Mouse (Mus musculus) mouse trophoblast stem cell (cell line): ENCODE data around the gene Capza2.
"Not testable (repeated sequence)": the region's sequence is repeated elsewhere in the genome, so short reads cannot be mapped to it uniquely, and the experiment has no call there.

ENCODE experiments used
- in situ Hi-C, 2 experiments: fragments of 300-500 bp; cut with MseI, MboI; formaldehyde crosslinking; loops; 2 replicates in 1 of 2; 3 replicates in 1 of 2; pipeline ENCODE4 v1.15.1; 2025

Capza2 gene

DNA sequence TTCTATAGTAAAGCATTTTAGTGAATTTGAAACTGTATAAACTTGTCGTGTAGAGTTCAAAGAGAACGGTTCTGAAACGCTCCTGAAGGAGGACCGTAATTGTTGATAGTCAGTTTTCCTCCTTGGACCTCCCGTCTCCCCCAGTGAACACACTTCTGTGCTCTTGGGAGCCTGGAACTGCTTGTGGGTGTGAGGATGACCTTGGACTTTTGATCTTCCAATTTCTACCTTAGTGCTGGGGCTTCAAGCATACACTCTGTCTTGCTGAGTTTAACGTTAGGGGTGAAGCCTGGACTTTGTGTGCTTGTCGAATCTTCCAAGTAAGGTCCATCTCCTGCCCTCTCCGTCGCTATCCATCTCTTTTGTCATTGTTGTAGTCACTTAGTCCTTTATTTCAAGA, 4.0 kb downstream of the Capza2 start:
- in situ Hi-C loops, result no loop called here

GRCm38 (mm10) chr6:17642739-17643138, 6.7 kb downstream of the Capza2 start:
- in situ Hi-C loops, result no loop called here

- in situ Hi-C loops, result no loop called here
Observed at GRCm38 (mm10) chr6:17646107-17646506, 10.1 kb downstream of the Capza2 start.

DNA sequence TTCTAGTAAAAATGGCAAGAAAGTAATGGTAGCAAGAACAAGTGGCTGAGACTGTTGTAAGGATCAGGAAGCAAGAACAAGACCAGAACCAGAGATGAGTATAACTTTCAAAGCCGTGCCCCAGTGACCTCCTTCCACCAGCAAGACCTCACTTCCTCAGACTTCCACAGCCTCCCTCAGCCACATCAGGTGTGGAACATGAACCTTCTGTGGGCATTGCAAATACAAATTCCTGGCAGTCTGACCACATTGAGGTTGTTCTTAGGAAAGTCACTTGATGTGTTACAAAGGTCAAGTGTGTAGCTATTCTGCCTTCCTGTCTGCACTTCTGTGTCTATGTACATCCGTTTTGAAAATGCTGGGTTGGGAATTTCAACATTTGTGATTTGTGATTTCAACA, 16.1 kb downstream of the Capza2 start:
- in situ Hi-C loops, result no loop called here

DNA sequence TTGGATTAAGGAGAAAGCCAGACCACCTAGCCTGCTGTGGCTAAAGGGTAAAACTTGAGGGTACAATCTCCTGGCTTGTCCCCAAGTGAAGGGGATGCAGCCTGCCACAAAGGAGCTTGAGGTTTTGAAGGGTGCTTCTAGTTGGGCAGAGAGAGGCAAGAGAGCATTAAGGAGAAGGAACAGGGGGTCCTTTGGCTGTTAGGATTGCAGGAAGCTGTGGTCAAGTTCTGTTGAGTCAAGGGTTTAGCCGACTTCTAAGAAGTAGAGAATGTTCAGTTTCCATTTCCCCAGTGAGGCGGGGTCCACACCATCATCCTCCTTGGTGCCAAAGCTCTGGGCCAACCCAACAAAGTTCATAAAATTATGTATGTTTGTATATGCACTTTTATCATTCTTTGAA, 19.0 kb downstream of the Capza2 start:
- in situ Hi-C loops, result no loop called here

DNA sequence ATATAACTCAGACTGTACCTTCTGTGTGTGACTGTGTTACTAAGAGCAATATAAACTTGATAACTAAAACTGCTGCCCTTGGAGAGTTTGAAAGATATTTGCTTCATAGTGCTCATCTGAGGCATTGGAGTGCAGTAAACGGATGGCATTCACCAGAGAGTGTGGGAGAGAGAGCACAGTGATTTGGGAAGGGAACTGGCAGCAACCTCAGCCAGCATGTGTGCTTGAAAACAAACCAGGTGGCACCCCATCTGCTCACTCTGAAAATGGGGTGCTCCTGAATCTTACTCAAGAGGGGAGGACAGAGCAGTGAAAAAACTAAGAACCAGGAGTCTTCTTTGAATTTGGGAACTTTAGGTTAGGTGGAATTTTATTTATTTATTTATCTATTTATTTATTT, 21.3 kb downstream of the Capza2 start:
- in situ Hi-C loops, result no loop called here

GRCm38 (mm10) chr6:17665348-17665747, 29.3 kb downstream of the Capza2 start:
- in situ Hi-C loops, result no loop called here

DNA sequence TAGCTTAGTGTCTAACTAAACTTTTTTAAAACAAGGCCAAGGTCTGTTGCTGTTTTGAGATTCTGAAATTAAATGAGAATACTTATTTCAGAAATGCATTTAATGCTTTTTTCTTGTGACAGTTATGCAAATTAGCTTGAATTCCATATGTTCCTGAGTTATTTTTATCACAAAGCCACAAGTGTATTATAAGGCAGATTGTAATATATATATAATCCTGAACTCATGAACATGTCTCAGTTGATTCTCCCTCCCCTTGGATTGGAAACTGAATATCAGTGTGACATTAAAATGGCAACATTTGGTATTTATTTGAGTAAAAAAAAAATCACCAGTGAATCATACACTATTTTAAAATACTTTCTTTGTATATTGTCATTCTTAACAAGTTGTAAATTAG, 30.0 kb downstream of the Capza2 start:
- in situ Hi-C loops, result no loop called here

GRCm38 (mm10) chr6:17667813-17668212, 31.8 kb downstream of the Capza2 start:
- in situ Hi-C loops, result no loop called here

DNA sequence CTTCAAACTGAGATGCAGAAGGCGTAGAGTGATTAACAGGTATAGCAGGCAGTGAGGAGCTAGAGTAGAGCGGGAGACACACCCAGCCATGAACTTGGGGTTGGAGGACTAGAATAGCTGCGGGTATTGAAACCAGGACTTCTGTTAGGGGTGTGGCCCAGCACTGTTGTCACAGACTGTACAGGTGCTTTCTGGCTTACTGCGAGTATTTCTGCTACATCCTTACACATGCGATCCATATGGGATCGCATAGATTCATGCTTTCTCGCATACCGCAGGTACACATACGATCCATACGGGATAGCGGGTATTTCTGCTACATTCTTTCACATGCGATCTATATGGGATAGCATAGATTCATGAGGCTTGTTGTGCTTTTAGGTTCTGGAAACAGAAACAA, 32.3 kb downstream of the Capza2 start:
- in situ Hi-C loops, result no loop called here

GRCm38 (mm10) chr6:17669826-17670225, 33.8 kb downstream of the Capza2 start:
- in situ Hi-C loops, result no loop called here

DNA sequence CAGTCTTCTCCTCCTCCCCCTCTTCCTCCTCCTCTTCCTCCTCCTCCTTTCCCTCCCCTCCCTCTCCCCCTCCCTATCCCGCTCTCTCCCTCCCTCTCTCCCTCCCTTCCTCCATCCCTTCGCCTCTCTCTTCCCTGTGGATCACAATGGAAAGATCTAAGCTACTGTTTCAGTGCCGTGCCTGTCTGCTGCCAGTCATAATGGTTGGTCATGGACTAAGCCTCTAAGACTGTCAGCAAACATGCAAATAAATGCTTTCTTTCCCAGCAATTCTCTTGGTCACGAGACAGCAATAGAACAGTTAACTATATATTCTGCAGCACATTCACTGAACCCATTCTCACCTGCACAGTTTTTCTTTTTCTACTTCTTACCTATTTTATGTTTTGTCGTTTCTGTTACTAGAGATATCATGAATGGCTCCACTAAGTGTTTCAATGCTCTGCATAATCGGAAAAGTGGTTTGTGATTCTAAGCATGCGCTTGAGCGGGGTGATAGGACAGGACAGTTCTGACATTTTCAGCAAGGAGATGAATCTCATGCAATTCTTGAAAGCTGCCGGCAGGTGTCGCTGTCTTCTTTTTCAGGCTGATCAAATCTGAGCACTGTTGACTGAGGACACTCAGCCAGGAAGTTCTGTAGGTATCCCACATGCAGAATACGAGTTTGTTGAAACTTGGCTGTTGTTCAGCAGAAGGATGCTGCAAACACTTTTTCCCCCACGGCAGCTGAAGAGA, 39.2 kb downstream of the Capza2 start:
- in situ Hi-C loops, result loop anchor here in 1 of 2 experiments (5.0 kb wide), 1 partner anchor 167 kb away; no protein-coding TSS in a partner anchor

- in situ Hi-C loops, result loop anchor here in 1 of 2 experiments (5.0 kb wide), 1 partner anchor 165 kb away; no protein-coding TSS in a partner anchor
Observed at GRCm38 (mm10) chr6:17677008-17677407, 41.0 kb downstream of the Capza2 start.

GRCm38 (mm10) chr6:17680266-17680925, 44.4 kb downstream of the Capza2 start:
- in situ Hi-C loops, result no loop called here

- in situ Hi-C loops, result no loop called here
Observed at GRCm38 (mm10) chr6:17681810-17682209, 45.8 kb downstream of the Capza2 start.

DNA sequence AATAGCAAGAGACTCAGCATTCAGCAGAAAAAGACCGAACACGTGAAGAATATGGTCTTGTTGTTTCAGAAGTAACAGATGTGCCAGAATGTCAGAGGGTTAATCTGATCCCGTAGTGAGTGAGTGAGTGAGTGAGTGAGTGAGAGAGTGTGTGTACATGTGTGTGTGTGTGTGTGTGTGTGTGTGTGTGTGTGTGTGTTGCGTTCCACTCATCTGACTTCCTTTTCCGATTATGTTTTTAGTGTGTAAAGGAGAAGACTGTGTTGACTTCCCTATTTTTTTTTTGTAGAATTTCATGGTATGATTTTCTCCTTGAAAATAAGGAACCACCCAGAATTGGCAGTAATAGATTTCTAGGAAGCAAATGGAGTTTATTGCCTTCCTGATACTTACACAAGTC, 52.6 kb downstream of the Capza2 start:
- in situ Hi-C loops, result no loop called here

DNA sequence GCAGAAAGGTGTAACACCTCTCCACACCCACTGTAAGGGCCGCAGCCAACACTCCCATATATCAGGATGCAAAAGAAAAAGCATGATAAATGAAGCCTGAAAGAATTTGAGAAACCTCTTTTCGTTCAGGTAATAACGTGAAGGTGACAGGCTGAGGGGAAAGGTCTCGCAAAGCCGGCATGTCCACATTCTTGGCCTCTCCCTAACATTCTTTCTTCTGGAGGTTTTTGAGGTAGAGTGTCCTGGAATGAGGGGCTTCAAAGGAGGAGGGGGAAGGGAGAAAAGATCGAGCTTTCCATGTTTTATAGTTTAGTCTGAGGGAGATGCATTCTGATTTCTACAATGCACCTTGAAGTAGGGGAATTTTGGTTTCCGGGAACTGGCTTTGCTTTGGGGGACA, 56.6 kb downstream of the Capza2 start, which contains the start of gene St7:
Gene St7 (plus strand): TSS at position 287 of the 400 bp plus-strand sequence.
- in situ Hi-C loops, result no loop called here

GRCm38 (mm10) chr6:17693726-17694549, 57.9 kb downstream of the Capza2 start:
- in situ Hi-C loops, result no loop called here

DNA sequence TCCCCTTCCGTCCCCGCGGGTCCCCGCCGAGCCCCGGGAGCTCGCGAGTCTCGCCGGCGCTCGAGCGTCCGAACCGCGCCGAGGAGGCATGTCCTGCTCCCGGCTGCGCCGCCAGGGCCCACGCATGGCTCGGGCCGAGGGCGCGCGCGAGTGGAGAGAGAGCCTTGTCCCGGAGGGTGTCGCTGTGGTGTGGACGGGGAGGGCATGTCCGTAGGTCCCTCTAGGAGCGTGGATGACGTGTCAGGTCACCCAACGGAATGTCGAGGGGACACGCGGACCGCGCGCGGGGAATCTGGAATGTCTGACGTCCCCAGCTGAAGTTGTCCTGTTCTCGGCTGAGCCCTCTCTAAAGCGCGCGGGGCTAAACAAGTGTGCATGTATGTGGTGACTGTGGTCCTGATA, 58.5 kb downstream of the Capza2 start:
- in situ Hi-C loops, result no loop called here

DNA sequence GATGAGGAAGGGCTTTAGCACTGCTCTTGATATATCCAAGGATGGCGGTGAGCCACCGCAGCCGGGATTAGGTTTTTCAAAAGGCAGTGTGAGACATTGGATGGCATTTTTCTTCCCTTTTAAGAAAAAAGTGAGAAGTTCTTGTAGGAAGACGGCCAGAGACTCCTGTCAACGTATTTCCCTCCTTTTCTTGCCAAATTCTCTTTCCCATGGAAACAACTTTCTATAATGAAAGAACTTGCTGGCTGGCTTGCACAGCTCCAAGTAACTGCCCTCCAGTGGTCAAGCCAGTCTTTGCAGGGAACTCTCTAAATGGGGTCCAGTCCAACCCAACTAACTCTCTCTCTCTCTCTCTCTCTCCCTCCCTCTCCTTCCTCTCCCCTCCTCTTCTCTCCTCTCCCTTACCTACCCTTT, 60.3 kb downstream of the Capza2 start:
- in situ Hi-C loops, result no loop called here

- in situ Hi-C loops, result no loop called here
Observed at GRCm38 (mm10) chr6:17700936-17701612, 65.0 kb downstream of the Capza2 start.

DNA sequence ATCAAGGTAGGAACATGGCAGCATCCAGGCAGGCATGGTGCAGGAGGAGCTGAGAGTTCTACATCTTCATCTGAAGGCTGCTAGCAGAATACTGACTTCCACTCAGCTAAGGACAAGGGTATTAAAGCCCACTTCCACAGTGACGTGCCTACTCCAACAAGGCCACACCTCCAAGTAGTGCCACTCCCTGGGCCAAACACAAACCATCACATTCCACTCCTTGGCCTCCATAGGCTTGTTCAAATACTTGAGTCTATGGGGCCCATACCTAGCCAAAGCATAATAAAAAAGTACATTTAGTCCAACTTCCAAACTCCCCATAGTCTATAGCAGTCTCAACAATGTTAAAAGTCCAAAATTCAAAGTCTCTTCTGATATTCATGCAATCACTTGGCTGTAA, 68.0 kb downstream of the Capza2 start:
- in situ Hi-C loops, result not testable (repeated sequence)
